Mouse (Mus musculus) effector memory CD4-positive, alpha-beta T cell, adult 5 months (primary cell): ENCODE results near the gene Gon7. TPM values are rescaled to one million over a fixed set of nuclear protein-coding genes. Genes with fewer than 3 reads are reported as not detected.

Experiments used
- polyA plus RNA-seq: library from polyadenylated mRNA; unstranded; fragments of 100-300 nt; shearing (Covaris generic); gene quantifications from one replicate; pipeline ENCODE4 v1.2.1, GENCODE M21; 2017

Gene Gon7
- 25.7 TPM for polyA plus RNA-seq

DNA sequence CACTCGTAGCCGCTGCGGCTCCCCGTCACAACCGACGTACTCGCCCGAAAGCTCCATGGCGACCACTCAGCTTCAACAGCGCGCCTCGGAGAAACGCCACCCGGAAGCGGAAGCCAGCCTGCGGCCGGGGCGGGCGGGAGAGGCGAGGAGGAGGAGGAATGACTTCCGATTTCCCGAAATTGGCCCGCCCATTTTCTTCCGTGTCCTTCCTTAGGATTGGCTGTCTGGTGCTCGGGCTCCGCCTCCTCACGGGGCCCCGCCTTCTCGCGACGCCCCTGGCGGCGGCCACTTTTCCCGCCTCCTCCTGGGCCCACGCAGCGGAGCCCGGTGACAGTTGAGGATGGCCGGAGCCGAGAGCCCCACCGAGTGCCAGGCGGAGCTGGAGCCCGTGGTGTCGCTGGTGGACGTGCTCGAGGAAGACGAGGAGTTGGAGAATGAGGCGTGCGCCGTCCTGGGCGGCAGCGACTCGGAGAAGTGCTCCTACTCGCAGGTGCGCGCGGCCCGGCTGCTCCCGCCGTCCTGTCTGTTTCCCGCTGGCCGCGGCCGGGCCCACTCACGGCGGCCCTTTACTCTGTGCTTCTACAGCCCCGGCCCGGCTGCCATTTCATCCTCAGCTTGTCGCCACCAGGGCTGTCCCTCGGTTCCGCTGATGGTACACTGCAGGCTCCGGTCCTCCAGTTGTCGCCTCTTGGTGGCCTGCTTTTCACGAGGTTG is at the start of gene Gon7, which contains the start of the genes Gm28051 and Ubr7:
Gon7 (minus strand) TSS at position 115 of the 714 bp plus-strand sequence.
Gm28051 (minus strand) TSS at position 77 of the 714 bp plus-strand sequence.
Ubr7 (plus strand) TSS at position 279 of the 714 bp plus-strand sequence.

GRCm38 (mm10) chr12:102758403-102758756 is 777 bp upstream of the Gon7 start, which contains the start of gene Gm20604:
Gene Gm20604 (minus strand): TSS chr12:102758672.

GRCm38 (mm10) chr12:102743589-102744574 is 13.7 kb downstream of the Gon7 start, which contains the start of the genes Moap1 and Tmem251:
Gene Moap1 (minus strand): TSS chr12:102743661.
Gene Tmem251 (plus strand): TSS chr12:102743762.

GRCm38 (mm10) chr12:102704457-102705198 is 53.0 kb downstream of the Gon7 start, which contains the start of gene Itpk1:
Gene Itpk1 (minus strand): TSS chr12:102704930.

Other genes with a start within 250 kb of the Gon7 start
- not detected for gene Chga, start 202.8 kb downstream of the Gon7 start, polyA plus RNA-seq
- 56.3 TPM for gene Itpk1, start 52.9 kb downstream of the Gon7 start, polyA plus RNA-seq
- 9.8 TPM for gene Moap1, start 14.1 kb downstream of the Gon7 start, polyA plus RNA-seq
- 20.2 TPM for gene Tmem251, start 14.0 kb downstream of the Gon7 start, polyA plus RNA-seq
- not detected for gene Gm28051, start within 50 bp of the Gon7 start, polyA plus RNA-seq
- gene Ubr7, start 164 bp upstream of the Gon7 start, polyA plus RNA-seq: 18.9 TPM
- gene Gm20604, start 869 bp upstream of the Gon7 start, polyA plus RNA-seq: 7.0 TPM
- gene Btbd7, start 120.7 kb upstream of the Gon7 start, polyA plus RNA-seq: 35.0 TPM
- not detected for gene Cox8c, start 141.5 kb upstream of the Gon7 start, polyA plus RNA-seq
- 0.60 TPM for gene Unc79, start 191.1 kb upstream of the Gon7 start, polyA plus RNA-seq